Mouse (Mus musculus) right cerebral cortex, postnatal 10 days (tissue): ENCODE measurements around the gene Perp.

Experiments
- DNase-seq, 2 experiments: peaks; one replicate each; pipeline ENCODE4 v3.0.0; 2021; ENCODE audit warnings: low spot score in 2 of 2

Perp gene

DNA sequence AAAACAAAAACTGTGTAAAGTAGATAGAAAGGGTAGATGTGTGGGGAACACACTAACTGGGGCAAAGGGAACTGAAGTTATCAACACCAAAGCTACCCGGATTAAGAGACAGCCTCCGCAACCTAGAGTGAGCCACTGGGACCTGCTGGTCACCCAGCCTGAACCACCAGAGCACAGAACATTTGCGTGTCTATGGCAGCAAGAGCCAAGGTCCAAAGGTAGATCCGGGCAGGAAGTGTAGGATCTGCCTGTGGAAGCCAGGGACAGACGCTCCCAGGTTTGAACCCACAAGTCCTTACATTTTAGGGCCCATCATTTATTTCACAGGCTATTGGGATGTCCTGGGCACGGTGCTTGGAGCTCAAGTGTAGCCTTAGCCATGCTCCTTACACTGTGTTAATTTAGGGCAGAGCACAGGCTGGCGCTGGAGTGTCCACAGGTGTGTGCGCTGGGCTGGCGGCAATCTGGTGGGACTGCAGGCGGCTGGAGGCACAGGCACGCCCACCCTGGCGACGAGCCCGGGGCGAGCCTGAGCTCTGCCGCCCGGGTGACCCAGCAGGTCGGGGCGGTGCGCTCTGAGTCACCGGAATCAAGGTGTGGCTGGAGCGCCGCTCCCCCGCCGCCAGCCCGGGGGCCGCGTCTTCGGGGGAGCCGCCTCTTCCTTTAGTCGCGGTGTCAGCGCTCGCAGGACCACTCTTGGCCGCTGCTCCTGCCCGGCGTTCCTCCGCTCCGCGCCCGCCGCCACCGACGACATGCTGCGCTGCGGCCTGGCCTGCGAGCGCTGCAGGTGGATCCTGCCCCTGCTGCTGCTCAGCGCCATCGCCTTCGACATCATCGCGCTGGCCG, at the start of gene Perp:
Gene Perp, plus strand, starts transcription at position 580 of the 846 bp plus-strand sequence.
- DNase-seq, result peak in 1 of 2 experiments; percentile 32

DNA sequence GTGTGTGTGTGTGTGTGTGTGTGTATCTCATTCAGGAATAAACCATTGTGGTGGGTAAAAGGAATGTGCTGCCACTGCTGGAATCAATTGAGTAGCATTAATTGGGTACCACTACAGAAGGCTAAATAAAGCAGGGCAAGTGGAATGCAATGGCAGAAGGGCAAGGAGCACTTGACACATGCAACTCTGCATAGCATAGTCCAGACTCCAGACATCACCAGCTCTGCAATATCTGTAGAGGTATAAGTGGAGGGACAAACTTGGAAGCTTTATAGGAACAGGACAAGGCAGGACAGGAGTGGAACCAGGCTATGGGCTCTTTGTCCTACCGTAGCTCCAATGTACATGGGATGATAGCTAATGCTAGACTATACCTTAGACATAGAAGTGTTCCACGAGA, 33.1 kb upstream of the Perp start:
- no peak for DNase-seq

DNA sequence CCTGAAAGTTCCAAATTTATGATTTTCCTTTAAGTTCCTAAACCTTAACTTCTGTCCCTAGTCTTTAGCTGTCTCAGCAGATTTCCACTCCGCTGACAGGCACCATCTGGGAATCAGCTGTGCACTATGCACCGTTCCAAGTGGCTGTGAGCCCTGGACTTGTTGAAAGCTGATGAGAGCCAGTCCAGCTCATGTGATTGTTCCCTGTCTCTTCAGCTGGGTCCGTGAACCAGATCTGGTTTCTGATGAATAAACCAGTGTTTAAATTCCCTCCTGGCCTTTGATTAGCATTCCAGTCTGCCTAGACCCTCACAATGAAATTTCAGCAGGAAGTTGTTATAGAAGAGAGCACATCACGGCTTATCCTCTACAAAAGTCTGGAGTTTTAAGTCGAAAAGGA, 28.3 kb upstream of the Perp start:
- peak; percentile 59 to 65 for DNase-seq

- DNase-seq, result no peak
Observed at GRCm38 (mm10) chr10:18825143-18825542, 19.7 kb upstream of the Perp start.

- no peak for DNase-seq
Observed at GRCm38 (mm10) chr10:18826107-18826506, 18.7 kb upstream of the Perp start.

GRCm38 (mm10) chr10:18827936-18828335, 16.9 kb upstream of the Perp start:
- no peak for DNase-seq

GRCm38 (mm10) chr10:18830359-18830758, 14.5 kb upstream of the Perp start:
- DNase-seq, result no peak

DNA sequence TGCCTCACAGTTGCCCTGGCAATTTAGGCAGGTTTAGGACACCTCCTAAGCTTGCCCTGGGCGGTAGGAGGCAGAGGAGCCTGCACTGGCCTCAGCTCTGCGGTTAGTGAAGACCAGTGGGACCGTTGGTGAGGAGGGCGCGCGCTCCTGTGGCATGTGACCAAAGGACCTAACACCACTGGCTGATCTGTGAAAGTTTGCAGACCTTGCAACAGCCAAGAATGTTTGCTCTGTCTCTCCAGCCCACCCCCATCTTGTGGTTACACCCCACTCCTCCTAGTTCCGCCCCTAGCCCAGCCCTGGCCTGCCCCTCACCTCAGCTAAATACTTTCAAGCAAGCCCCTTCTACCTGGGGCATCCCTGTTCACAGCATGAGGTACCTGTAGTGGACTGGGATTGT, 13.0 kb upstream of the Perp start:
- DNase-seq, result no peak

- no peak for DNase-seq
Observed at GRCm38 (mm10) chr10:18834389-18834788, 10.4 kb upstream of the Perp start.

DNA sequence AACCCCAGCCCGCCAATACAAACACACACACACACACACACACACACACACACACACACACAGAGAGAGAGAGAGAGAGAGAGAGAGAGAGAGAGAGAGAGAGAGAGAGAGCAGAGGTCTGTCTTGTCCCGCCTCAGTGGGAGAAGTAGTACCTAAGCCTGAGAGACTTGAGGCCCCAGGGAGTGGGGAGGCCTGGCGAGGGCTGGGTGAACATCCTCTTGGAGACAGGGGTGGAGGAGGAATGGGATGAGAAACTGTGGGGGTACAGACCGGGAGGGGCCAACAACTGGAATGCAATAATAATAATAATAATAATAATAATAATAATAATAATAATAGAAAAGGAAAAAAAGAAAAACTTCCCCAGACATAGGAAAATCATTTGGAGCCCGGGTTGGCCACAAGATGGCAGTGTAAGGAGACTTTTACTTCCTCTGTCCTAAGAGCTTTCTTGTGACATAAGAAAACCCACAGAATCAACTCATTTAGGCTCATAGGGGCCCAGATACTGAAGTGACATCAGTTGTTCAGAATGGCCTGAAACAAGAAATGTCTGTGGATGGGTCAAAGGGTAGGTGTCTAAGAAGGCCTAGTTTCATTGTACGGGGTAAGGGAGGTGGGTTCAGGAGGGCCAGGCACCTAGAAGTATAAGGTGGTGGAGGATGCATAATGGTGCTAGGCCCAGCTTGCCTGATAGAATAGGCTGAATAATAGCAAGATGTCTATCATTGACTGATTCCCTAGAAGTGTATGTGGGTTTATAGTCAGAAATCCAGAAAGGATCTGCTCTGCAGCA, 8.9 kb upstream of the Perp start:
- peak in 1 of 2 experiments; percentile 39 for DNase-seq

DNA sequence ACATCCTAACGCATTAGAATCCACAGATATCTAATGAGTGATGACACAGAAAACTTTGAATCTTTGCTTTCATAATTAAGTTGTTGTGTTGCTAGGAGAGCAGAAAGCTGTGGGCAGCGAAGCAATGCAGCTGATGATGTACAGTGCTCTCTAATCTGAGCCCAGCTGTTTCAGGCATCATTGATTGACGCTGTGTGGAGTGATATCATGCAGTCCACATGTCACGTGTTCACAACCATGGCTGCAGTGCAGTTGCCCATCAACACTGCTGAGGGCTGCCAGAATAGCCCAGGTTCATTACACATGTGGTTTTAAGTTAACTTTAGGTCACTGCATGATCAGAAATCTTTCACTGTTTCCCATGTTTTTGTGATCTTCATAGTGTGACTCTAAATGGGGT, 5.3 kb upstream of the Perp start:
- no peak for DNase-seq

DNA sequence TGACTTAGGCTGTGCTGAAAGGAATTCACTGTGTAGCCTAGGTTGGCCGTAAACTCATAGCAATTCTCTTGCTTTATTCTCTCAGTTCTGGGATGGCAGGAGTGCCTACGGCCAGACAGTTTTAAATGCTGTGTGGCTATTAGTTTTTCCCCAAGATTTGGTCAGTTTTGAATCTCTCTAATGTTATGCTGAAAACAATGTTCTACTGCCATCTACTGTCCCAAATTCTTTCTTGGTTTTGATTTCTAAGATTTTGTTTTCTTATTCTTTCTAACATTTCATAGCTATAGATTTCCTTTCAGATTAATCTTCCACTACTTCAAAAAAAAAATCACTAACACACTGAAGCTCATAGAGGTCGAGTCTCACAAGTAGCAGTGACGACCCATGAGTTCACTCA, 4.1 kb upstream of the Perp start:
- DNase-seq, result no peak

DNA sequence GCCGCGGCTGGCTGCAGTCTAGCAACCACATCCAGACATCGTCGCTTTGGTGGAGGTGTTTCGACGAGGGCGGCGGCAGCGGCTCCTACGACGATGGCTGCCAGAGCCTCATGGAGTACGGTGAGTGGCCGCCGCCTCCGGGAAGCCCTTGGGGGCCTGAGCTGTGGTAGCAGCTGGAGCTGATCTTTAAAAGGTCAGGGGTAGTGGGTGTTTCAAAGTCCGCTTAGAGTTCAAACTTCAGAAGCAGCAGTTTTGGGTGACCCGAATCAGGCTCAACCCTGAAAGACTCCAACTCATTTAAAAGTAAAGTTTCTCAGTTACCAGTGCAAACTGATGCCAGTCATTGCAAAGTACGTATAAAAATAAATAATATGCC, 455 bp downstream of the Perp start:
- no peak for DNase-seq

- DNase-seq, result no peak
Observed at GRCm38 (mm10) chr10:18845711-18846110, 891 bp downstream of the Perp start.

DNA sequence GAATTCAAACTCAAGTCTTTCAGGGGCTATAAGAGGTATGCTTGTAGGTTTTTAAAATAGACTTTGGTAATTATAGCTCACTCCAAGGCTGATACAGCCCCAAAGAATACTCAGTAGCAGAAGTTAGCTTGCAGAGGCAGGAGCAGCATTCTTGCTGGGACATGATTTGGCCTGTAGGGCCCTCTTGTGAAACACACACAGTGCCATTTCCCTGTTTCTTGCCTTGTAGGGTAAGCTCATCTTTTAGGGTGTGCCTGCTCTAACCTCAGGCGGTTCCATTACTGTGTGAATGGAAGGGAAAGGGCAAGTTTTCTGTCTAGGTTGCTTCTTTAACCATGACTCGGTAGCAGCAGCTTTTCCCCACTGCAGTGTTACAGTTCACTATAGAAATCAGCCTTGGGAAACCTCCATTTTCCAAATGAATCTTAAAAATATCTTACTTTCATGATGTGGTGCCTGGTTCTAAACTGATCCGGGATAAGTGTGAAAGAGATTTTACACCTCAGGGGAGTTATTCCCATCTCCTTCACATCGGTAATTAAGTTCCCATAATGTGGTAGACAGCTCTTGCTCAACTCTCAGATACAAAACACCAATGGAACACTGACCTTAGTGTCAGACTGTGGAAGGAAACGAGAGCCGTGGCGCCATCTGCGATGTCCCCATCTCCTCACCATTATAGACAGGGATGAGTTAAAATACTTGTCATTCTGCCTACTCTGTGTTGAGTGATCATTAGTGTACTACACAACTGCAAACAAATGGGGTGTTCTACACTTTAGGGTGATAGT, 1.8 kb downstream of the Perp start:
- DNase-seq, result no peak

DNA sequence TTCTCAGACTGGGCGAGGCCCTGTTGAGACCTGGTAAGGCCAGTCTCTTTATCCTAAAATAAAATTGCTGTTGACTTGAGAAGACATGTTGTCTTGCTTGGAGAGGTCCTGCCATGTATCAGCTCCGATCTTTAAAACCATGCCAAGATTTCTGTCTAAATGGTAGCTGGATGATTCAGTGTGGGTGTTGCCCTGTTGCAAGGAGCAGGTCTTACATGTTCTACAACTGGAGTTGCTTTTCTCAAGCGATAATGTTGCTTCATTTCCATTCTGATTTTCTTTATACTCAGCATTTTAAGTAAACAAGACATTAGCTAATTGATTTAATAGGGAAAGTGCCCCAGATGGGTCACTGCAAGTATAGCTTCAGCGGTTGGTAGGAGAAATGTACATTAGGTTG, 5.4 kb downstream of the Perp start:
- no peak for DNase-seq

DNA sequence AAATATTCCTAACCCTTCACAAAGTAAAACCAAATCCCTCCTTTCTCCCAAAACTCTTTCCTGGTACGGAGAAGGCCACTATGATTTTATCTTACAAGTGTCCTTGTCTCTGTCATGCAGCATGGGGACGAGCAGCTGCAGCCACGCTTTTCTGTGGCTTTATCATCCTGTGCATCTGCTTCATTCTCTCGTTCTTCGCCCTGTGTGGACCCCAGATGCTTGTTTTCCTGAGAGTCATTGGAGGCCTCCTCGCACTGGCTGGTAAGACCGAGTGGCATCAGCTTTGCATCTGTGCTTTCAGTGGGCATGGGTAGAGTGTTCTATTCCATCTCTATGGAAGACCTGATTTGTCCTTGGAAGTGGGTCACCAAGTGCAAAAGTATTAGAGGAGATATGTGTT, 8.6 kb downstream of the Perp start:
- no peak for DNase-seq

DNA sequence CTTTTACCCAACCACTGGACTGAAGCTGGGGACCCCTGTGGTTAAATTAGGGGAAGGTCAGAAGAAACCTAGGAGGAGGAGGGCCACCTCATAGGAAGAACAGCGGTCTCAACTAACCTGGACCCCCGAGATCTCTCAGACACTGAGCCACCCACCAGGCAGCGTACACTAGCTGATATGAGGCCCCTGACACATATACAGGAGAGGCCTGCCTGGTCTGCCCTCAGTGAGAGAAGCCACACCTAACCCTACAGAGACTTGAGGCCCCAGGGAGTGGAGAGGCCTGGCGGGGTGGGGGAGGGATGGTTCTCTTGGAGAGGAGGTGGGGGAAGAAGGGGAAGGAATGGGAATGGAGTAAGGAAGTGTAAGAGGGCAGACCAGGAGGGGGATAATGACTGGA, 12.4 kb downstream of the Perp start:
- no peak for DNase-seq

DNA sequence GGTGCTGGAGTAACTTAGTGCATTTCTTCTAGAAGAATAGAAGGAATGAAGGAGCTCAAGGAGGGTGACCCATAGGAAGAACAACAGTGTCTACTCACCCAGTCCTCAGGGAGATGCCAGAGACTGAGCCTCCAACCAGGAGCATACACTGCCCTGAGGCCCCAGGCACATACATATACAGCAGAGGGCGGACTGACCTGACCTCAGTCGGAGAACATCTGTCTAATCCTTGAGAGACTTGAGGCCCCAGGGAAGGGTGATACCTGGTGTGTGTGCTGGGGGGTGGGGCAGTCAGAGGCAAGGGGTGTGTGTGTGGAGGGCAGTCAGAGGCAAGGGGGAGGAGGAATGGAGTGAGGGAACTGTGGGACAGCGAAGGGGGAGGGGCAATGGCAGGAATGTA, 14.8 kb downstream of the Perp start:
- no peak for DNase-seq

DNA sequence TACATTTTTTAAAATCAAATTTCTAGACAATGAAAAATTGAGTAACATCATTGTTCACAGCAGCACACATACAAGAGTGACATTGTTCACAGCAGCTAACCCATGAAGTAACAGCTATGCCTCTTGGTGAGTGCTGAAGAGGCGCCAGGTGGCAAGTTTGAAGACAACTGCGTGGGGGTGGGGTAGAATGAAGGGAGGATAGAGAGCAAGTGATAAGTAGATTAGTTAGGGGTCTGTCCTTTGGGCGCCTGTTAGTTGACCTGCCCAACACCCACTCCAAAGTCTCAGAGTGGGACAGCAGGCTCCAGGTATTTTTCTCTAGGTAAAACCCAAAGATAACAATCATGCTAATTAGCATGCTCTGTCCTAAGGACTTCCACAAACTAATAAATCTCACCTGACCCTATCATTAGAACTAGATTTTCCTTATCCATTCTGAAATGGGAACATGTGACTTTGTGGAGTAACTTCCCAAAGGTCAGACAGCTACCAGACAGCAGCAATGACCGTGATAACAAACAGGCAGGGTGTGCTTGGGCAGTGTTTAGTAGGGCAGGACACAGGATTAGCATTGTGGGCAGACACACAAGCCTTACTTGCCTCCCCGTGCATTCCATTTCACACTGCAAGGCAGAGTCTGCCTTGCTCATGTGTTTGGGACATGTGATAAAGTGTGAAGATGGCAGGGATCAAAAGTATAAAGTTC, 15.5 kb downstream of the Perp start:
- DNase-seq, result no peak

DNA sequence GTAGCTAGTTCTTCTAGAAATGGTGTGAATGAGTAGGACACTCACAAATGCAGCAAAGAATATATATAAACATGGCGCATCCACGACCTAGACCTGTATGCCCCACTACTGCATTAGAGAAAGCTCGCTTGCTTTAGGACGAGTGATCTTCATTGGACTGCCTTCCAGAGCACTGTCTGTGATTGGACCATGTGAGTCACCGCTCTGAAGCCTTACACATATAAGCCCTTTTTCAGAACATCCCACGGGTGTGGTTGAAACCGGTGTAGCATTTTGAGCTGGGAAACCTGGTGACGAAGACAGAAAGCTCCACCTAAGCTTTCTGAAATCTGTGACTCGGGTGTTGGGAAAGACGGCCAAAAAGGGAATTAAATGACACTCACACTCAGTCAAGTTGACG, 16.0 kb downstream of the Perp start:
- DNase-seq, result no peak

- no peak for DNase-seq
Observed at GRCm38 (mm10) chr10:18861418-18861817, 16.6 kb downstream of the Perp start.
